Mouse (Mus musculus) right cerebral cortex, postnatal 4 days (tissue): ENCODE results near the gene Adora2a.
"Not testable (repeated sequence)": the region's sequence is repeated elsewhere in the genome, so short reads cannot be mapped to it uniquely, and the experiment has no call there.

Experiments
- DNase-seq: peaks from one replicate; pipeline ENCODE4 v3.0.0-alpha.2; 2022

Adora2a gene

GRCm38 (mm10) chr10:75314190-75314980, 2.3 kb upstream of the Adora2a start:
- no peak for DNase-seq

DNA sequence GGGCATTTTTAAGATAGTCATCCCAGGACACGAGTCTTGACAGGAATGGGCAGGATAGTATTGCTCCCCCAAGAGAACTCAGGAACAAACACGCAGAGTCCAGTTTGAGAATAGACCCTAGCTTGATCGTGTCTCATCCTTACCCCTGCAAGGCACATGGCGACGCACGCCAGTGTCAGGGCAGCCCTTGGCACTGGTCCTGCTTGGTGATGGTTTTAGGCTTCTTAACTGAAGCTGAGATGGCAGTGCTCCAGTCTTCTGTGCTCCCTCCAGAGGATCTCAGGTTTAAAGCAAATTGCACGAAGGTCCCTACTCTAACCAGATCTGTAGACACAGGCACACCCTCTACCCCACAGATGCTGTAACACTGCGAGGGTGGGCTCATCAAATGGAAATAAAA, 921 bp upstream of the Adora2a start:
- DNase-seq = peak; percentile 30

DNA sequence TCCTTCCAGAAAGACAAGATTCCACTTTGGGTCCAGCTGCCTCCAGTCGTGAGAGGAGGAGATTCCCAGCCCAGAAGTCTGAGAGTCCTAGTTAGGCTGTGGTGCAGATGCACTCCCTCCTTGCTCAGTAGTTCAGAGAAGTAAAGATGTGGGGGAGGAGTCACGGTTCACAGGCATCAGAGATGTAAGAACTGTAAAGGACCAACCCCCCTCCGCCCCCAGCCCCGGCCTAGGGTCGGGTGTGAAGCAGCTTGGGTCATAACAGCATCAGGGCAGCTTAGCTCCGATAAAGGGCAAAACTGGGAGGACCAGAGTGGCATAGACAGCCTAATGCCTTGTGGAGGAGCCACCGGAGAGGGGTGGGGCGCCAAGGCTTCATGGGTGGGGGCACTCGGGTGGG, 205 bp upstream of the Adora2a start:
- DNase-seq = no peak

DNA sequence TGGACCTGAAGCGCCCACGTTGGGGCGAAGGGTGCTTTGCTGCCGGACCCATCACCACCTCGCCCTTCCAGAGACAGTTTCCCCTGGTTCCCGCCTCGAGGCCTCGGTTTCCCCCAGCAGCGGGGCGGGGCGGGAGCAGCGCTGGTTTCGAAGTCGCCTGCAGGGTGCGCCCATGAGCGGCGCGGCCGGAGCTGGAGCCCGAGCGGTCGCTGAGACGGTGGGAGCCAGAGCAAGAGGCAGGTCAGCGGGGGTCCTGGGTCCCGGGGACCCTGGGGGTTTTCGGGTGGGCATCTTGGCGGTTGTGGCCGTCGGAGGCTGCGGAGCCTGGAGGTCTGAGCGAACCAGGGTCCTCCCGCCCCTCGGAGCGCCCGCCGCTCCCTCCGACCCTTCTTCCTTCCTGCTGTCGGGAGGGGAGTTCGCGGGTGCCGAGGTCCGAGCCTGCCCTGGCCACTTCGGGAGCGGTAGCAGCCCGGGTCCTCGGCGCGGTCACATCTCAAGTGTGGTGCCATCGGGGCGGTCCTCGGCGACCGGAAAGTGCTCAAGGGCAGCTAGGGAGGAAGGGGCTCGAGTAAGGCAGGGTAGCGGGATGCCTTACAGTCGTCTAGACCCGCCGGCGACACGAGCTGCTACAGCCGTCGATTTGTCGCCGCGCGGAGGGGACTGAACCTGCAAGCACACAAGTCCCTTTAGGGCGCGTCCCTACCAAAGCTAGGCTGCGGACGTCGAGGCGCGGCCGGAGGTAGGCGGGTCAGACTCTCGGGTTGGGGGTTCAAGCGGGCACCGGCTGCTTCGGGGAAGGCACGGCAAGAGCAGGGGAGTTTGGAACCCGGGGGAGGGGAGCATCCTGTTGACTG, 458 bp downstream of the Adora2a start:
- peak; percentile 70 for DNase-seq

DNA sequence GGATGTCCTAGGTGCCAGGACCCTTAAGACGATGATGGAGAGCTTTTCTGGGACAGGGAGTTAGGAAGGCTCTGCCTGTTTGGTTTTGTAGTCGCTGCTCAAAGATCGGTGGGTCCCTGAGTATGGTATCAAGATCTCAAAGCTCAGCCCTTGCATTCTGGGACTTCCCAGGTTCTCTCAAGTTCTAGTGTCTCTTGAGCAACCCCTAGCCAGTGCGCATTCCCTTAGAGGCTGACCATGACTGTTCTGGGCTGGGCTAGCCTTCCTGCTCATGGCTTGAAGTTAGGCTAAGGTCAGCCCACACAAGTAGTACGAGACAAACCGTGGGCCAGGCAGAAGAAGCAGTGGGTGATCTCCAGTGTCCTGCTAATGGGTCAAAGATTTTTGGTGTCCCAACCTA, 1.5 kb downstream of the Adora2a start:
- no peak for DNase-seq

DNA sequence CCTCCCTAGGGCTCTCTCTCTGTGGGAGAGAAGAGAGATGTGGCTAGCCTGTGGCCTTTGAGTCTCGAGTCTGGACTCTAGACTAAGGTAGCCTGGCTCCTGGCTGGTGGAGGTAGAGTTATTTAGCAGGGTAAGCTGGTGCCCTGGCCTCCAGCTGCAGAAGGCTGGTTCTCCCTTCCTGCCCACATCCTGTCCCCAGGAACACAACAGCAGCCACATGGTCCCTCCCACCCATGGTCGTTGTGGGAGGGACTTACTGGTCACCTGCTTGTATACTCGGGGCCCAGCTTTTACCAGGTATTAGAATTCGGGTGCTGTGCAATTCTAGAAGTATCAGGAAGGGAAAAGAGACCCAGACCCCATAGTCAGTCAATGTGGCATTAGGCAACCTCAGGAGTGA, 3.6 kb downstream of the Adora2a start:
- no peak for DNase-seq

GRCm38 (mm10) chr10:75322966-75323365, 6.3 kb downstream of the Adora2a start:
- no peak for DNase-seq

GRCm38 (mm10) chr10:75323986-75324385, 7.3 kb downstream of the Adora2a start:
- no peak for DNase-seq

DNA sequence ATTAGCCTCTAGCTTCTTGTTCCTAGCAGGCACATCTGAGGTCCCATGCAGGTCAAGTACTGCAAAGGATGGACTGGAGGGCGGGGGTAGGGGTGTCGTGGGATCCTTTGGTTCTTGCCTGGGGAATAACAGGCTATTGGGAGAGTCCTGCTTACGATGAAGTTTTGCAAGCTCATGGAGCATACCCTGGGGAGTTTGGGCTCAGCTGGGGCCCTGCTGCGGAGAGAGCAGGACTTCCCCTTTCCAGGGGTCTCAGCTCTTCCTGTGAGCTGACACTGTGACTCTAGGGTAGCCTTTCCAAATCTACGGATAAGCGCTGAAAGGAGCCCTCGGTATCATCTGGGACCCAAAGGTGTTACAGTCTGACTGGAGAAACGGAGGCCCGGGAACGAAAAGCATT, 7.7 kb downstream of the Adora2a start:
- no peak for DNase-seq

DNA sequence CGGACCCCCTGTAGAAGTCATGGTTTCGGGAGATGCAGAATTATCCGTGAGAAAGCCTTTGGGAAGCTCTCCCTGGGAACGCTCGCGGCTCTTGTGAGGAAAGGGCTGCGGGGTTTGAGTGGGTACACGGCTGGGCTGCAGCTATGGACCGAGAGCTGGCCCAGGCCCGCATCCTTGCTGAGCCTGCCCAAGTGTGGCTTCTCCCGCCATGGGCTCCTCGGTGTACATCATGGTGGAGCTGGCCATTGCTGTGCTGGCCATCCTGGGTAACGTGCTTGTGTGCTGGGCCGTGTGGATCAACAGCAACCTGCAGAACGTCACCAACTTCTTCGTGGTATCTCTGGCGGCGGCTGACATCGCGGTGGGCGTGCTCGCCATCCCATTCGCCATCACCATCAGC, 9.1 kb downstream of the Adora2a start:
- no peak for DNase-seq

- no peak for DNase-seq
Observed at GRCm38 (mm10) chr10:75326553-75326952, 9.9 kb downstream of the Adora2a start.

DNA sequence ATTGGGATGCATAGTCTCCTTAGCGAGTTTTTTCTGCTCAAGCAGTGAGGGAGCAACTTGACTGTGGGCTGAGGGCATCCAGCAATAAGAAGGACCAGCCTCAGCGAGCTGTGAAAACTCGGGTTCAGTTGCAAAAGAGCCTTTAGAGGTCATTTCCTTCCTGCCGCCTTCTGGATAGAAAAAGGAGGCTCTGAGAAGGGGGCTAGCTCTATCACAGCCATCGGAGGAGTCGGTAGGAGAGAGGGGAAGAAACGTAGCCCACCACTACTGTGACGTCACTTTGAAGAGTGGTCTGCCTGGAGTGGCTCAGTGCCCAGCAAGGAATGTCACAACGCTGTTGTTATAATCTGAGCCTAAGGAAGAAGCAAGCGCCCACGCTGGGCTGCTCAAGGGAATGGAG, 10.4 kb downstream of the Adora2a start:
- DNase-seq = no peak

DNA sequence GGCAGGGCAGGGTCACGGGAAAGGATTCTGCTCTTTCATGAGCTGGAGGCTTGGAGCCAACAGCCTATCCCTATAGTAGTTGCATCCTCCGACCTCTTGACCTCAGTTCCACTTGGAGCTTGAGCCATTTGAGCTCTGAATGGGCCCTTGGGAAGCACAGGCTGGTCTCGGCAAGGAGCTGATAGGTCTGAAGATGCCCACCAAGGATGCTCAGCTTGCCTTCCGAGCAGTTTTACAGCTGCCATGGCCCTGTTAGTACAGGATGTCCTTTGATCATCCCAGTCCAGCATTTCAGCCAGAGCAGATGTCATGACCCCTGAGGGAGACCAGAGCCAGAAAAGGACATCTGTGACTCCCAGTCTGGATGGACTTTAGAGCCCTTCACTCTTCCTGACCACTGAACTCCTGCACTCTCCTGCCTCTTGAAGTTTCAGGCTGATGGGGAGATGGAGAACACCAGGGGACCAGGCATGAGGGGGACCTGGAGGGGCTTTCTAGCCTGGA, 11.6 kb downstream of the Adora2a start:
- no peak for DNase-seq

- no peak for DNase-seq
Observed at GRCm38 (mm10) chr10:75332268-75332667, 15.6 kb downstream of the Adora2a start.

- DNase-seq = no peak
Observed at GRCm38 (mm10) chr10:75333176-75333776, 16.6 kb downstream of the Adora2a start.

GRCm38 (mm10) chr10:75334175-75334574, 17.5 kb downstream of the Adora2a start:
- no peak for DNase-seq

DNA sequence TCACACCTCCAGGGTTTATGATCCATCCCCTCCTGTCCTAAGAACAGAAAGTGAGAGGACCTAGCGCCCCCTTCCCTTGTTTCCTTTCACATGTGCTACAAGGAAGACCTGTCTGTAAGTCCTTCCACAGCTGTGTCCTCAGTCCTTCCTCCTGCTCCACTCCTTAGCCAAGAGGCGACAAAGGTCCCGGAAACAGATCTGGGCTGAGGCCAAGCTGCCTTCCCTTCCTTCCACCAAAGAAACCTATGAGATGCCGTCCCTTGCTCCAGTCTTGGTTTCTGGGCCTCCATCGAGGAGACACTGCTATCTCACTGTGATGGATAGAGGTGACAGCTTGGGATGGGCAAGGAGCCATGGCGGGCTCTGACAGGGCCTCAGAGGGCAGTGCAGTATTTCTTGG, 18.4 kb downstream of the Adora2a start:
- DNase-seq = no peak

GRCm38 (mm10) chr10:75337231-75337630, 20.6 kb downstream of the Adora2a start:
- no peak for DNase-seq

GRCm38 (mm10) chr10:75338852-75339251, 22.2 kb downstream of the Adora2a start:
- no peak for DNase-seq

DNA sequence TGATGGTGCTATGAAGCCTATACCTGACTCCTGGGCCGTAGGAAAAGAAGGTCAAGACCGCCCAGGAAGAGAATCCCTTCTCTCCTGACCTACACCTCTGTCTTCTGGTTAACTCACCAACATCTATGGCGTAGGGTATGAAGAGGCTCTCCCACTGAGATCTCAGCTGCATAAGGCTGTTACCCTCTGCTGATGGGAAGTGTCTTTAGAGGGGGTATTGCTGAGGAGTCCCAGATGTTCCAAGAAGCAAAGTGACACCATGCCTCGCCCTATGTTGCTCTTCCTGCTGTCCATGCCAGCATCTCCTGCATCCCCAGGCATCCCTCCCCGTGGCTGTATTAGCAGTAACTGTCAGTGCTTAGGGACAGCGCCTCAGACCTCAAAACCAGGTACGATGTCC, 22.7 kb downstream of the Adora2a start:
- no peak for DNase-seq

DNA sequence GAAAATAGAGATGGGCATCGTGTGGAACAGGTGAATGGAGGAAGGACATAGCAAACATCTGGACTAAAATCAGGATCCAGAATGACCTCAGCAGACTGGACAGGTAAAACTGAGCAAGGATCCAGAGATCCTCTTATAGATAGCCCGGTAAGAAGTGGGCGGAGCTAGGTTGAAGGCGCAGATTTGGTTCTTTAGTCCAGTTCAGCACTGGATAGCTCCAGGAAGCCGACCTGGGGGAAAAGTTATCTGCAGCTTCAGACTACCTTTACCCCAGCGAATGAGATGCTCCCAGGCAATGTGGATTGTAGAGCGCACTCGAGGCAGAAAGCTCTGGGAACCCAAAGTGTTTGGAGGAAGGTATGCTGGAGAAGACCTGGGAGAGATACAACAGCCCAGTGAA, 25.3 kb downstream of the Adora2a start:
- no peak for DNase-seq

DNA sequence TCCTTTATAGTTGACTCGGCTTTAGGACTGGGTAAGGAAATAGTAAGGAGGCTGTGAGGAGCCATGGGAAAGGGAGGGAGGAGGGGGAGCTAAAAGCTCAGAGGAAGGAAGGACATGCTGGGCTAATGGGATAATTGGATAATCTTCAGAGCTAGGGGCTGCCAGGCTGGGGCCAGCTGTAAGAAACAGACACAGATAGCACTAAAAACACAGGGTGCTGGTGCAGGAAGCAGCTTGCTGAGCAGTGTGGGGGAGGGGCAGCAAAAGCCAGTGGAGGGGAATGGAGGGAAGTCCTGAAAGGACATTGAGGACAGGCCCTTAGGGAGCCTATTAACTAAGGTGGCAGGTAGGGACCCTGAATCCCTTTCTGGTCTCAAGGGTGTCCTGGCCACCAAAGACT, 27.9 kb downstream of the Adora2a start:
- DNase-seq = not testable (repeated sequence)

GRCm38 (mm10) chr10:75345265-75345664, 28.6 kb downstream of the Adora2a start:
- no peak for DNase-seq

- no peak for DNase-seq
Observed at GRCm38 (mm10) chr10:75350564-75350963, 33.9 kb downstream of the Adora2a start.
